Mouse (Mus musculus) hindbrain, embryonic 10.5 days (tissue): ENCODE measurements at regions not wholly inside any gene's neighbourhood (a gene's known extent, or its start where the extent isn't known, plus 50 kb on each side); places are given as distances from the start of the nearest gene placed in this dataset.

Source experiments
- DNase-seq: peaks from one replicate; pipeline ENCODE4 v3.0.0-alpha.2; 2017; ENCODE audit warnings: low spot score
- H3K27ac ChIP-seq: fragments of 300-500 bp; sonication (generic); 2 replicates; pipeline ENCODE4 v1.5.1; 2016; ENCODE audit warnings: mild to moderate bottlenecking, moderate library complexity
- H3K27me3 ChIP-seq: fragments of 300-500 bp; sonication (generic); 2 replicates; pipeline ENCODE4 v1.6.1; 2016; ENCODE audit warnings: mild to moderate bottlenecking; ENCODE audit not compliant: poor library complexity, insufficient read depth, severe bottlenecking
- H3K36me3 ChIP-seq: fragments of 300-500 bp; sonication (generic); 2 replicates; pipeline ENCODE4 v1.6.1; 2016; ENCODE audit warnings: mild to moderate bottlenecking, moderate library complexity
- H3K4me1 ChIP-seq: fragments of 300-500 bp; sonication (generic); replicated peaks from 2 replicates; pipeline ENCODE4 v1.6.1; 2016; ENCODE audit warnings: mild to moderate bottlenecking
- H3K4me3 ChIP-seq: fragments of 300-500 bp; sonication (generic); 2 replicates; pipeline ENCODE4 v1.5.1; 2016; ENCODE audit warnings: mild to moderate bottlenecking, moderate library complexity
- H3K9me3 ChIP-seq: fragments of 300-500 bp; sonication (generic); 2 replicates; pipeline ENCODE4 v1.6.1; 2016; ENCODE audit warnings: mild to moderate bottlenecking, moderate library complexity
- WGBS: fragments of 180-500 bp; shearing (Covaris S2); methylation state at CpG from one replicate; pipeline ENCODE4 v1.1.7; 2016; 5-methylcytosine and 5-hydroxymethylcytosine counted together

DNA sequence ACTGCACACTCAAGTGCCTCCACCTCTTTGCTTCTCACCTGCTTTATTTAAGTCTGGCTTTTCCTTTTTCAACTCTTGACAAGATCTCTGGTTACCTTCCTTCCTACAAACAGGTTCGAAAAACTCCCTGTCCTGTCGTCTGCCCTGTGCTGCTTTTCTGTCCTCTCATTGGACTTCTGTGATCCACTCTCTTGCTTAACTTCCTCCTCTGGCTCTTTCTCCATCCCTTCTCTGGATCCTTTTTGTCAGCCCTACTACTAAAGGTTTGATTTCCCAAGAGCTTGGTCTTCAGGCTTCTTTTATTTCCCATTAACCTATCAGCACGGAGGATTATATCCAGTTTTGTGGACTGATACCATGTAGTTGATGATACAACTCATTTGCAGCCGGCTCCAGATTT, 149.8 kb downstream of the Satb1 start:
- Histone ChIP-seq H3K27ac (no peak overlapping the region), H3K4me3 (no peak overlapping the region), H3K36me3 (no peaks in the 10 kb centered on the region), H3K27me3 (no peaks in the 10 kb centered on the region), H3K9me3 (no peaks in the 10 kb centered on the region), H3K4me1 (no peaks in the 10 kb centered on the region)
- 89% methylated on average over 4 of the region's 4 CpGs for WGBS
- DNase-seq, result no peak

GRCm38 (mm10) chr17:51682368-51682767, 150.7 kb downstream of the Satb1 start:
- H3K27ac ChIP-seq, result no peak overlapping the region
- WGBS, result 83% methylated on average over 3 of the region's 3 CpGs
- DNase-seq, result no peak
- no peaks in the 10 kb centered on the region for H3K9me3 ChIP-seq
- H3K4me3 ChIP-seq, result no peak overlapping the region
- no peaks in the 10 kb centered on the region for H3K27me3 ChIP-seq
- H3K4me1 ChIP-seq, result no peaks in the 10 kb centered on the region
- H3K36me3 ChIP-seq, result no peaks in the 10 kb centered on the region

DNA sequence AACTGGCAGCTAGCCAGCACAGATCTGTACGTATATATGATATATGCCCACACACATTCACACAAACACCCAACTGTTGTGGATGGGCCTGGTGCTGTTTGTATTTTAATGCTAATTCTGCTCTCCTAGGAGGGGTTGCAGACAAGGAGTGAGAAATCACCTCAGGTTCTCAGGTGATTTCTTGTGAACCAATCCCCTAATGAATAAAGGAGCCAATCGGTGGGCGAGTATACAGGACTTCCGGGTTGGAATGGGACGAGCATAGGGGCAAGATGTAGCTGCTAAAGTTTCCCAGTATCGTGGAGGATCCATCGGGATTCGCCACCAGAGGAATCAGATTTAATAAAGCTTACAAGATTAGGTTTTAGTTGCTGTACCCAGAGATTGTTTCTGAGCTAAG, 155.6 kb downstream of the Satb1 start:
- no peaks in the 10 kb centered on the region for H3K36me3 ChIP-seq
- 93% methylated on average over 8 of the region's 8 CpGs for WGBS
- H3K4me1 ChIP-seq, result no peaks in the 10 kb centered on the region
- no peak for DNase-seq
- no peaks in the 10 kb centered on the region for H3K9me3 ChIP-seq
- H3K4me3 ChIP-seq, result no peak overlapping the region
- H3K27ac ChIP-seq, result no peak overlapping the region
- H3K27me3 ChIP-seq, result no peaks in the 10 kb centered on the region

DNA sequence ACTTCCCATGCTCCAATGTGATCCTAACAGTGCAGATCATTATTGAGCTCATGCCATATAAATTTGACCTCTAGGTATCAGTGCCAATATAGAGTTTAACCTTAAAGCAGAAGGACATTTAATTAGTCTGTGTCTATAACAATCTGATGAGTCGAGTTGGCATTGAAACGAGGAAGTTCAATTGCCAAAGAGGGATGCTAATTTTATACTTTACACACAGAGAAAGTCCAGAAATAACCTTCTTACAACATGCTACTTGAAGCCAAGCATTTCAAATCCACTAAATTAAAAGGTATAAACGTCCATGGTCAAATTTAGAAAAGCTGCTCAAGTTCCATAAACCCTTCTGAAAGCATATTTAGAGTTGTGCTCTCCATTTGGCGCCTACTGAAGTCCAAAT, 174.7 kb downstream of the Satb1 start:
- Histone ChIP-seq H3K4me3 (no peak overlapping the region), H3K27me3 (no peaks in the 10 kb centered on the region), H3K27ac (no peak overlapping the region), H3K9me3 (no peaks in the 10 kb centered on the region), H3K4me1 (no peaks in the 10 kb centered on the region), H3K36me3 (no peaks in the 10 kb centered on the region)
- WGBS, result 89% methylated on average over 4 of the region's 4 CpGs
- DNase-seq, result no peak

DNA sequence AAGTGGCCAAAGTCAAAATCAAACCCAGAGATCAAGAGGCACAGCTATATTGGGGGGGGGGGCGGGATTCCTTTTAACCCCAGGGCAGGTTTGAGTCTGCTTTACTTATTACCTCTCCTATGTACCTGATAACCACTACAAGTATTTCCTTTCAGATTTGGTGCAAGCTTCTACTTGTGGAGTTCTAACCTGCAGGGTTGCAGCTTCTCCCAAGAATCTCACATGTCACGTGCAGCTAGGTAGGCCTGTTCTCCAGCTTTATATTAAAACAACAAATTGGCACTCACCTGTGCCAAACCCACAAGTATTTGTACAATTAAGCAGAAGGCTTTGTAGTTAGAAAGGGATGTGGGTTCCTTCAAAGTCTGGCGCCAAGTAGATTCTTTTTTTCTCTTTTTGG, 179.2 kb downstream of the Satb1 start:
- Histone ChIP-seq H3K9me3 (no peaks in the 10 kb centered on the region), H3K4me3 (no peak overlapping the region), H3K4me1 (no peaks in the 10 kb centered on the region), H3K36me3 (no peaks in the 10 kb centered on the region), H3K27me3 (no peaks in the 10 kb centered on the region), H3K27ac (no peak overlapping the region)
- no peak for DNase-seq
- 88% methylated on average over 3 of the region's 3 CpGs for WGBS

- Histone ChIP-seq H3K27me3 (no peaks in the 10 kb centered on the region), H3K9me3 (no peaks in the 10 kb centered on the region), H3K4me1 (no peaks in the 10 kb centered on the region), H3K27ac (no peak overlapping the region), H3K4me3 (no peak overlapping the region), H3K36me3 (no peaks in the 10 kb centered on the region)
- no peak for DNase-seq
- WGBS, result 83% methylated on average over 2 of the region's 2 CpGs
These were observed 181.2 kb downstream of the Satb1 start for GRCm38 (mm10) chr17:51651880-51652279.

DNA sequence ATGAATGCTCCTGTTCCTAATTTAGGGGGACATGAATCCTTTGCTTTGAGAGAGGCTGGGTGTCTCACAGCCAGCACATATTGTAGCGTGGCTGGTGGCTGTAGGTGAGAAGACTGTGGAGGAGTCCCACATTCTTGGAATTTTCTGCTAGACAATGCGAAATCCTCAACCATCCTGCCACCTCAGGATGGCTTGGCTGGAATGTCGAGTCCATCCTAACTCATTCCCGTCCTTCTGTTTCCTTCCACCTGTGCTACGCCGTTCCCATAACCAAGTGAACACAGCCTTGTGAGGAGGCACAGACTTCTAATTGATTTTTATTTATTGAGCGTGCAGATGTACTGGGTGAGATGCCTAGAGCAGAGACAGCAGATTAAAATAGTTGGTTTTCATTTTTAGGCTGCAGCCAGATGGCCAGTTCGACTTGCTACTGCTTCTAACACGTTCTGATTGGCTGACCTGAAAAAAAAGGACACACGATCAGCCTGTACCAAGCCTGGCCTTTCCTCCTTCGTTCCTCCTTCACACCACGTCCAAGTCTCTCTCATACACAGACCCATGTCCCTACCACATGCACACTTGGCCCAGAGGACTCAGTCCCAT, 183.8 kb downstream of the Satb1 start:
- Histone ChIP-seq H3K27me3 (no peaks in the 10 kb centered on the region), H3K9me3 (no peaks in the 10 kb centered on the region), H3K4me1 (no peaks in the 10 kb centered on the region), H3K27ac (no peak overlapping the region), H3K4me3 (no peak overlapping the region), H3K36me3 (no peaks in the 10 kb centered on the region)
- WGBS, result 86% methylated on average over 12 of the region's 12 CpGs
- no peak for DNase-seq

DNA sequence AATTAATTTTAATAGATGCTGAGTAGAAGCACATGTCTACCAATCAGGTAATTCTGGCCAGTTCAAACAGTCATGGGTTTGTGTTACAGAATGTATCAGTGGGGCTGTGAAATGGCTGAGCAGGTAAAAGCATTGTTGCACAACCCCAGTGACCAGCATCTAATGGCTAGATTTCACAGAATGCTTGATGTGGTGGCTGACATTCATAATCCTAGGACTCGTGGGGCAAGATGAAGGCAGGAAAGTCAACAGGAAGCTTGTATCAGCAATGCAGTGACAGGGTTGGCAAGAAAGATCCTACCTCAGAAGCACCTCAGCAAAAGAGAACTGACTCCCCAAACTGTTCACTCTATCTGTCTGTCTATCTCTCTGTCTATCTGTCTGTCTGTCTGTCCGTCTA, 186.7 kb downstream of the Satb1 start:
- Histone ChIP-seq H3K4me1 (no peaks in the 10 kb centered on the region), H3K27ac (no peak overlapping the region), H3K27me3 (no peaks in the 10 kb centered on the region), H3K9me3 (no peaks in the 10 kb centered on the region), H3K36me3 (no peaks in the 10 kb centered on the region), H3K4me3 (no peak overlapping the region)
- no peak for DNase-seq
- WGBS, result 82% methylated on average over 2 of the region's 2 CpGs

- DNase-seq, result no peak
- no peaks in the 10 kb centered on the region for H3K27me3 ChIP-seq
- WGBS, result 89% methylated on average over 1 of the region's 1 CpGs
- H3K9me3 ChIP-seq, result no peaks in the 10 kb centered on the region
- H3K4me1 ChIP-seq, result no peaks in the 10 kb centered on the region
- no peaks in the 10 kb centered on the region for H3K36me3 ChIP-seq
- no peak overlapping the region for H3K27ac ChIP-seq
- H3K4me3 ChIP-seq, result no peak overlapping the region
These were observed 187.2 kb downstream of the Satb1 start for GRCm38 (mm10) chr17:51645866-51646265.

GRCm38 (mm10) chr17:51642682-51643081, 190.4 kb downstream of the Satb1 start:
- H3K27me3 ChIP-seq, result no peaks in the 10 kb centered on the region
- no peak overlapping the region for H3K27ac ChIP-seq
- H3K4me3 ChIP-seq, result no peak overlapping the region
- no peaks in the 10 kb centered on the region for H3K9me3 ChIP-seq
- no peaks in the 10 kb centered on the region for H3K4me1 ChIP-seq
- 77% methylated on average over 2 of the region's 2 CpGs for WGBS
- DNase-seq, result no peak
- H3K36me3 ChIP-seq, result no peaks in the 10 kb centered on the region

- no peak for DNase-seq
- H3K36me3 ChIP-seq, result no peaks in the 10 kb centered on the region
- H3K4me1 ChIP-seq, result no peaks in the 10 kb centered on the region
- no peak overlapping the region for H3K27ac ChIP-seq
- no peaks in the 10 kb centered on the region for H3K9me3 ChIP-seq
- 97% methylated on average over 4 of the region's 4 CpGs for WGBS
- no peaks in the 10 kb centered on the region for H3K27me3 ChIP-seq
- no peak overlapping the region for H3K4me3 ChIP-seq
These were observed 197.2 kb downstream of the Satb1 start for GRCm38 (mm10) chr17:51635913-51636312.

DNA sequence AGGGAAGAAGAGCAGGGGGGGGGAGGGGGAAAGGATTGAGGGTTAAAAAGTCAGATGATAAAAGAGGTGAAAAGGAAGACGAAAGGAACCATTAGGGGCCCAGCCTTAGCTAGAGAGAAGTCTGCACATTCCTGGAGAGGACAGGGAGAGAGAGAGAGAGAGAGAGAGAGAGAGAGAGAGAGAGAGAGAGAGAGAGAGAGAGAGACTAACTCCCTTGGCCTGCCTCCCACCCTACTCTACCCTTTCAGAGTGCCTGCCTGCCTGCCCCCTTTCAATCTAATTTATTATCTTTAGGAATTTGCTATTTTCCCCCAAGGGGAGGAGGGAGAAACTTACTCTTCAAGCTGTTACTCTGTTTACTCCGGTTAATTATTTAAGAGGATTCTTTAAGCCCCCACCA, 201.5 kb downstream of the Satb1 start:
- Histone ChIP-seq H3K27ac (no peak overlapping the region), H3K4me3 (no peak overlapping the region), H3K36me3 (no peaks in the 10 kb centered on the region), H3K9me3 (no peaks in the 10 kb centered on the region), H3K27me3 (no peaks in the 10 kb centered on the region), H3K4me1 (no peaks in the 10 kb centered on the region)
- no peak for DNase-seq
- WGBS, result 62% methylated on average over 2 of the region's 2 CpGs

DNA sequence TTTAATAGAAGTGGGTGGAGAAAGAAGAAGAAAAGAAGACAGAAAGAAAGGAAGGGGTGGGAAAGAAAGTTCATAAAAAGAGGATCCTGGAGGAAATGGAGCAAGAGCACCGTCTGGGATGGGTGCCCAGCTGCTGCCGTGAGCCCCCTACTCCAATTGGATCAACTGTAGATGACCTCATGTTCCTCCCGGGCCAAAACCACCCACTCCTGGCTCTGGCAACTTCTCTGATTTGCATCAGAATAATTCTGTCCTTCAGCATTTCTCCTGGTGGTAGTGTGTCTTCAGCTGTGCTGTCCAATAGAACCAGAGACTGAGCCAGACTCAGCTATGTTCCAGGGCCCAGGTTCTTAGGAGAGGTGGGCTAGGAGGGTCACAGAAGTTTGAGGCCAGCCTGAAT, 212.6 kb downstream of the Satb1 start:
- H3K4me1 ChIP-seq, result no peaks in the 10 kb centered on the region

GRCm38 (mm10) chr17:51585263-51585662, 247.8 kb downstream of the Satb1 start:
- Histone ChIP-seq H3K27ac (no peak overlapping the region), H3K4me1 (peaks cover 13% of the 10 kb centered on the region; the same call in 1 of the 2 replicates), H3K36me3 (no peaks in the 10 kb centered on the region), H3K27me3 (no peaks in the 10 kb centered on the region), H3K4me3 (no peak overlapping the region), H3K9me3 (no peaks in the 10 kb centered on the region)
- WGBS, result 74% methylated on average over 1 of the region's 1 CpGs
- no peak for DNase-seq

More for the DNA sequence above, 212.6 kb downstream of the Satb1 start:
- whole genome bisulfite sequencing, result 64% methylated on average over 3 of the region's 3 CpGs
- Histone ChIP-seq H3K27me3 (no peaks in the 10 kb centered on the region), H3K27ac (no peak overlapping the region), H3K36me3 (no peaks in the 10 kb centered on the region), H3K4me3 (no peak overlapping the region), H3K9me3 (no peaks in the 10 kb centered on the region)
- no peak for DNase-seq
